In the genomic region with DNA sequence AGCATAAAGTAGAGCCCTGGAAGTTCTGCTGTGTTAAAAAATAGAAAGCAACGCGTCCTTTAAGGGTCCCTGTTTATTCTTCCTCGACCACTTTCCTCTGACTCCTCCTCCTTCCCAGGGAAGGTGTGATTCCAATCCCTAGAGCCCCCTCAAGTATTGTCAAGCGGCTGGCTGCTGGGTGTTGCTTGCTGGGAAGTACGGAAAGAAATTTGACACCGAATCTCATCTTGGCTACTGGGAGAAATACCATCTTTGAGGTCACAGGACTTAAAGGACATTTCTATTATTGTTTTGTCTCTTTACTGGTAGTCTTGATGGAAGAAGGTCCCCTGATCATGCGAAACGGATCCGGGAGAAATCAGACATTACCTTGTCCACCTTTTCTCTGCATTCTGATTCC, we compare ENCODE assay signal across 8 mouse cellular contexts. TPM values are rescaled to one million over a fixed set of nuclear protein-coding genes. Genes with fewer than 3 reads are reported as not detected.
DNase-seq lines count a peak whose midpoint lies in the region; ATAC-seq lines count a peak whose summit lies in the region.

A gene (plus strand): TSS at position 156 of the 400 bp plus-strand sequence.

- H3K9ac ChIP-seq in heart, embryonic 15.5 days = peak within 1 kb of the TSS; percentile 49

- no peaks in the 10 kb centered on the region for H3K36me3 ChIP-seq in heart, embryonic 10.5 days
- no peaks in the 10 kb centered on the region for H3K36me3 ChIP-seq in heart, embryonic 15.5 days
- H3K36me3 ChIP-seq in midbrain, embryonic 10.5 days = no peaks in the 10 kb centered on the region

- H3K4me2 ChIP-seq in heart, embryonic 15.5 days = peak within 1 kb of the TSS; percentile 87

- 0 out of 2 replicates have a peak within 1 kb of the TSS, but pooled peaks have one; percentile 44 for H3K27ac ChIP-seq in heart, embryonic 10.5 days
- H3K27ac ChIP-seq in heart, embryonic 15.5 days = no peak within 1 kb of the TSS
- peak within 1 kb of the TSS; percentile 30; the same call in 1 of the 2 replicates for H3K27ac ChIP-seq in midbrain, embryonic 10.5 days (replicated peaks)

- WGBS in heart, embryonic 10.5 days = 1% methylated on average over 9 of the region's 9 CpGs
- 6% methylated on average over 9 of the region's 9 CpGs for WGBS in heart, embryonic 15.5 days
- WGBS in midbrain, embryonic 10.5 days = 7% methylated on average over 9 of the region's 9 CpGs

- DNase-seq in heart, embryonic 10.5 days (ENCODE audit: low spot score) = no peak
- DNase-seq in heart, adult 8-10 months (ENCODE audit: low spot score) = no peak
- DNase-seq in adrenal gland, postnatal 10 days = no peak
- DNase-seq in midbrain, embryonic 10.5 days (ENCODE audit: low spot score) = no peak
- no peak for DNase-seq in cerebellum, adult 9-10 months
- no peak for DNase-seq in urinary bladder, adult 18-20 months (ENCODE audit: low spot score in 2 of 2)
- DNase-seq in lung, postnatal 25 days (ENCODE audit: low spot score) = no peak

- H3K9me3 ChIP-seq in heart, embryonic 10.5 days = no peaks in the 10 kb centered on the region
- H3K9me3 ChIP-seq in heart, embryonic 15.5 days (replicated peaks) = no peaks in the 10 kb centered on the region
- H3K9me3 ChIP-seq in midbrain, embryonic 10.5 days (replicated peaks) = no peaks in the 10 kb centered on the region

- H3K27me3 ChIP-seq in heart, embryonic 10.5 days (ENCODE audit: insufficient read depth, poor library complexity, severe bottlenecking) = peaks cover 11% of the 10 kb centered on the region; the same call in 1 of the 2 replicates
- peaks cover 4% of the 10 kb centered on the region; the same call in 1 of the 2 replicates for H3K27me3 ChIP-seq in heart, embryonic 15.5 days
- peaks cover 28% of the 10 kb centered on the region for H3K27me3 ChIP-seq in midbrain, embryonic 10.5 days (ENCODE audit: low read depth, poor library complexity, severe bottlenecking)

- peak within 1 kb of the TSS; percentile 66 for H3K4me3 ChIP-seq in heart, embryonic 10.5 days
- H3K4me3 ChIP-seq in heart, embryonic 15.5 days = peak within 1 kb of the TSS; percentile 51
- peak within 1 kb of the TSS; percentile 55 for H3K4me3 ChIP-seq in midbrain, embryonic 10.5 days

- no peak for ATAC-seq in heart, embryonic 15.5 days (replicated peaks; ENCODE audit: insufficient number of reproducible peaks, insufficient read depth, low FRiP score, low read depth)

- H3K4me1 ChIP-seq in heart, embryonic 10.5 days = peaks cover 9% of the 10 kb centered on the region; the same call in 1 of the 2 replicates
- H3K4me1 ChIP-seq in heart, embryonic 15.5 days (replicated peaks) = peaks cover 7% of the 10 kb centered on the region; the same call in 1 of the 2 replicates
- peaks cover 12% of the 10 kb centered on the region for H3K4me1 ChIP-seq in midbrain, embryonic 10.5 days

RNA-seq across cellular contexts. Expression of the gene that starts here (rescaled TPM):
- polyA plus RNA-seq in heart, embryonic 10.5 days (2016; fragmentation: Nextera tagmentation; extraction: Ambion mirVana) = 0.68 and 1.9 TPM in 2 replicates
- total RNA-seq in heart, adult 8-10 months (2022) = 1 to 10 TPM; 5.2 to 7.7 (median 6.3) TPM
- 100 to 1,000 TPM in 1 of 2 experiments, 10 to 100 TPM in 1; 92.6 to 114 TPM for total RNA-seq in adrenal gland, postnatal 10 days (2021)
- 1.9 and 2.0 TPM in 2 replicates for polyA plus RNA-seq in heart, embryonic 15.5 days (2015; fragmentation: Nextera tagmentation; extraction: Ambion mirVana)
- 0.28 and 0.29 TPM in 2 replicates for polyA plus RNA-seq in midbrain, embryonic 10.5 days (2016; fragmentation: Nextera tagmentation; extraction: Ambion mirVana)

Comparison
In these comparisons a context has a peak if more than half of its experiments do, and no peak if none do; other contexts are left out.
1. RNA of the gene that starts here (total RNA-seq): 92.6 to 114 TPM in adrenal gland, postnatal 10 days; 5.2 to 7.7 TPM in heart, adult 8-10 months; every median in the first group is over 10 times any median in the second.
2. Peak in every context shown above with its lines, with median percentiles within 50 percentile points of each other: H3K4me3 ChIP-seq.